Mouse (Mus musculus): Measurements from ENCODE around the gene E130114P18Rik. TPM values are rescaled to one million over a fixed set of nuclear protein-coding genes. Genes with fewer than 3 reads are reported as not detected.
A peak's percentile ranks its signal among the peaks of the same experiment; 100 is the strongest.

Gene E130114P18Rik
- polyA plus RNA-seq, 1 experiment from 2014 or later: 21.3 TPM

DNA sequence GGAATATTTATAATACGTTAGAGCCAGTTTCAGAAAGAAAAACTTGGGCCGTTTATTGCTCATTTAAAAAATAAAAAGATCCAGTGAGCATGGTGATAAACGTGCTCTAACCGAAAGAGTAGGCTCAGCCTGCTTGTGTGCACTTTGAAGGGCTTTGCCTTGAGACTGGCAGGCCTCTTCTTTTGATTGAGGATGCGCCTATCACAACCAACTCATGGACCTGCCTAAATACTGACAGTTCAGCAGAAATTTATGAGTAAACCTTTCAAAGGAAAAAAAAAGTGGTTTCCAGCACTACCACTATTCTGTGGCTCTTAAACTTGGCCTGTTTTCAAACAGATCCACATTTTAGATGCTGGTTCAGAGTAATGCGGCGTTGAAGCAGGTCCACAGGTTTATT, 2.1 kb upstream of the E130114P18Rik start:
- no peak overlapping the region for H3K27ac ChIP-seq
- WGBS: 28% methylated on average over 7 of the region's 7 CpGs
- H3K4me1 ChIP-seq: peaks cover 43% of the 10 kb centered on the region
- H3K9me3 ChIP-seq: peaks cover 11% of the 10 kb centered on the region
- peaks cover 23% of the 10 kb centered on the region for H3K36me3 ChIP-seq (replicated peaks)
- peaks cover 98% of the 10 kb centered on the region for H3K27me3 ChIP-seq (ENCODE audit: poor library complexity, severe bottlenecking)
- peak overlapping the region; percentile 81 for H3K4me3 ChIP-seq
- DNase-seq (ENCODE audit: extremely low spot score, low spot score): no peak

DNA sequence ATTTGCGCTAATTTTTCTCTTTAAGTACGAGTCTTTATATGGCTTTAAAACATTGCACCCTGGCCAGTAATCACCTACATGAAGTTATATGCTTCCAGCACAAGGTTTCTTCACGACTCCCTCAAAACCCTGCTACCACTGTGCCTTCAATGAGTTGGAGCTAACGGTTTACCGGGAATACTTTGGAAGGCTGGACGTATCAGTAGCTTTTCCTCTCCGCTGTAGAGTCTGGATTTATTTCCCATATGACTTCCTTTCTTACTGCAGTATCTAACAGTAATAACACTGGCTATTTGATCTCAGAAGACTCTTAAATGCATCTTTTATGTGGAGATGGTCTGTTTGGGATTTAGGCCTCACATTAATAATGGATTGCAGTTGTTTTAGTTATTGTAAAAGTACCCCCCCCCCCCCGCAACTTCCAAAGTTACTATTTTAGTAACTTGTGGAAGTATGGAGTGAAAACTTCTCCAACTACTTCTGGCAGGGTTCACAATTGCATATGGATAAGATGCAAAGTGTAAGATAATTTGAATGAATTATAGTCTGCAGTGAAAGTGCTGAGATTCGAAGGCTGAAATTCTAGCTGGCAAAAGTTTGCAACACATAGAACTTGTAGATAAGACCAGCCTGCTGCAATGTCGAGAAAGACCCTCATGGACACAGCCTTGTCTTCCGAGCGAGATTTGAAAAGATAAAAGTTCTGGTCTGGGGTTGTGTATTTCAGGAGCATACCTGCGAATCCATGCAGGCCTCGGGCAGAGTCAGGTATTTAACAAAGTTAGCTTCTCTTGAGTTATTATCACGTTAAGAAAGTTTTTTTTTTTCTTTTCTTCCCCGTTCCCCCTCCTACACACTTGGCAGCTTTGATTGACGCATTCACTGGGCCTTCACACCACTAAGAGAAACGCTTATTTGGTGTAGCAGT, 1.4 kb upstream of the E130114P18Rik start:
- peaks cover 11% of the 10 kb centered on the region for H3K9me3 ChIP-seq
- H3K27ac ChIP-seq: peak overlapping the region; percentile 95
- peak overlapping the region; percentile 81 for H3K4me3 ChIP-seq
- H3K4me1 ChIP-seq: peaks cover 51% of the 10 kb centered on the region
- DNase-seq (ENCODE audit: extremely low spot score, low spot score): no peak
- H3K27me3 ChIP-seq (ENCODE audit: poor library complexity, severe bottlenecking): peaks cover 98% of the 10 kb centered on the region
- H3K36me3 ChIP-seq (replicated peaks): peaks cover 19% of the 10 kb centered on the region
- WGBS: 5% methylated on average over 18 of the region's 18 CpGs

DNA sequence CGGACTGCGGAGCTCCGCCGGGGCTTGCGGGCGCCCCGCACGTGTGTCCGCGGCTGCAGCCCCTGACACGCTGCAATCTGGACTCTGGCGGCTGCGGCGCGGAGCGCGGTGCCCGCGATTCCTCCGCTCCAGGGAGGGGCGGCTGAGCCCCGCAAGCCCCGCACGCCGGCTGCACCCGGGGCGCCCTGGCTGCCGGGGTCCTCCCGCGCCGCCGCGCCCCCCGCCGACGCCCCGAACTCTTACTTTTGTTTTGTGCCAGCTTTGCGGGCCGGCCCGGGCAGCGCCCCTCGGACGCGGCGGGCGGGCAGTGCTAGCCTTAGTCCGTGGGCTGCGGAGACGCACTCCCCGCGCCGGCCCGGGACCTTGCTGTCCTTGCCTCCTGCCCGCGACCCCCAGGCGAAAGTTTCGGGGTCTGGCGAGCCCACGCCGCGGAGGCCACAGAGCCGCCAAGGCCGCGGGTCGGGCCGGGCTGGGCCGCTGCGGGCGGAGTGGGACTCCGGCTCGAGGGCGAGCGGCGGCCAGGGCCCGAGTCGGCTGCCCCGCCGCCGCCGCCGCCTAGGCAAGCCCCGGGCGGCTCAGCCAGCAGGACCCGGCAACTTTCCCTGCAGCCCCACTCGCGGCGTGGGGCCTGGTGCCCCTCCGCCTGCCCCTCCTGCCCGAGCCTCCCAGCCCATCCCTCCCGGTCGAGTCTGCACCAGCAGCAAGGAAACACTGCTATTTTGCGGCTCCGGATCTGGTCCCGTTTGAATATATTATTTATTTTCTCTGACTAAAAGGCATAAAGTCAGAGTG, 529 bp upstream of the E130114P18Rik start:
- DNase-seq (ENCODE audit: extremely low spot score, low spot score): peak; percentile 54
- Histone ChIP-seq H3K27ac (peak overlapping the region; percentile 95), H3K27me3 (ENCODE audit: poor library complexity, severe bottlenecking) (peaks cover 98% of the 10 kb centered on the region), H3K9me3 (peaks cover 9% of the 10 kb centered on the region), H3K36me3 (replicated peaks) (peaks cover 11% of the 10 kb centered on the region), H3K4me3 (peak overlapping the region; percentile 81), H3K4me1 (peaks cover 59% of the 10 kb centered on the region)
- WGBS: under 1% methylated on average over 91 of the region's 94 CpGs

DNA sequence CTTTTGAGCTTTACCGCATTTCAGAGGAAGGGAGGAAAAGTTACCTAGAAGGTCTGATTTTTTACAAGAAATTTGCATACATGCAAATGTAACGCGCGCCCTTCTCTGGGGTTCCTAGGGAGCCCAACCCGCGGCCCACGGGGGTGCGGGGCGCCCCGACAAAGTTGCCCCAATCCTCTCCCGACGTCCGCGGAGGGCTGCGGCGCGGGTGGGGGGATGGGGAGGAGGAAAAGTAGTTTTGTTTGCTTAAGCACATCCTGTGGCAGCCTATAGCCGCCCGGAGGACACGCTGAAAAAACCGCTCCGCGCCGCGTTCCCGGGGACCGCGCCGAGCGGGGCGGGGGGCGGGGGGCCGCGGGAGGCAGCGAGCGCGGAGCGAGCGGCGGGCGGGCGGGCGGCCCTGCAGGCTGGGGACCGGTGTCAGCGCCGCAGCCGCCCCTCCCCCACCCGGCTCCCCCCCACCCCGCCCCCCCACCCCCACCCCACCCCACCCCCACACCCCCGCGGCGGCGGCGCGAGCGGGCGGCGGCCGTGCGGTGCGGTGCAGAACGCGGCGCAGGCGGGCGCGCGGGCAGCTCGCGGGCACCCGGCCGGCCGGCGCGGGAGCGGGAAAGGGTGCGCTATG, 685 bp downstream of the E130114P18Rik start:
- Histone ChIP-seq H3K9me3 (no peaks in the 10 kb centered on the region), H3K4me3 (peak overlapping the region; percentile 81), H3K36me3 (replicated peaks) (no peaks in the 10 kb centered on the region), H3K4me1 (peaks cover 61% of the 10 kb centered on the region), H3K27ac (peak overlapping the region; percentile 95), H3K27me3 (ENCODE audit: poor library complexity, severe bottlenecking) (peaks cover 86% of the 10 kb centered on the region)
- WGBS: under 1% methylated on average over 58 of the region's 77 CpGs
- peak; percentile 53 for DNase-seq (ENCODE audit: extremely low spot score, low spot score)

DNA sequence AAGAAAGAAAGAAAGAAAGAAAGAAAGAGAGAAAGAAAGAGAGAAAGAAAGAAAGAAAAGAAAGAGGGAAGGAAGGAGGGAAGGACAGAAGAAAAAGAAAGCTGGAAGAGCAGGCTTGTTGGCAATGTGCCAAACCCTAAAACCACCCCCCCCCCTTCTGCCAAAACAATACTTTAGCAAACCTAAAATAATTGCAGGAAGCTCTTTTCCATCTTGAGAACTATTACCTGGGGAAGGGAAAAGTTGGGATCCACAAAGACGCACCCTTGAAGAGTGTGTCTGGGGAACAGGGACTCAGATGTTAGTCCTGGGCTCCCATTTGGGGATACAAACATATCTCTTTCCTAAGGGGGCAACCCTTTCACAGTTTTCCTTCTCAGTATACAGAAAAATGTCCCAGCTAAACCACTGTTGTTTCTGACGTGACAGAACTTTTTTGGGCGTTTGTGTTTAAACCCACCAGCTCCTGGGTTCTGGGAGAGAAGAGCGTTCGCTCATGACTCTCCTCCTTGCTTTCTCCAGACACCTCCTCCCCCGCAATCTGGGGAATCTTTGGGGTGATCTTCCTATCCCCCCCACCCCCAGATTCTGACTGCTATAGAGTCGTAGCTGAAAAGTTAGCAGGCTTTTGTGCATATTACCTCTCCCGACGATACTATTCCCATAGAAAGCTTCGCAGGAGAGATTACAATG, 1.3 kb downstream of the E130114P18Rik start:
- no peaks in the 10 kb centered on the region for H3K9me3 ChIP-seq
- H3K27ac ChIP-seq: peak overlapping the region; percentile 95
- H3K36me3 ChIP-seq (replicated peaks): no peaks in the 10 kb centered on the region
- H3K4me1 ChIP-seq: peaks cover 64% of the 10 kb centered on the region
- peaks cover 81% of the 10 kb centered on the region for H3K27me3 ChIP-seq (ENCODE audit: poor library complexity, severe bottlenecking)
- 0% methylated on average over 10 of the region's 10 CpGs for WGBS
- DNase-seq (ENCODE audit: extremely low spot score, low spot score): peak; percentile 37
- H3K4me3 ChIP-seq: peak overlapping the region; percentile 81

DNA sequence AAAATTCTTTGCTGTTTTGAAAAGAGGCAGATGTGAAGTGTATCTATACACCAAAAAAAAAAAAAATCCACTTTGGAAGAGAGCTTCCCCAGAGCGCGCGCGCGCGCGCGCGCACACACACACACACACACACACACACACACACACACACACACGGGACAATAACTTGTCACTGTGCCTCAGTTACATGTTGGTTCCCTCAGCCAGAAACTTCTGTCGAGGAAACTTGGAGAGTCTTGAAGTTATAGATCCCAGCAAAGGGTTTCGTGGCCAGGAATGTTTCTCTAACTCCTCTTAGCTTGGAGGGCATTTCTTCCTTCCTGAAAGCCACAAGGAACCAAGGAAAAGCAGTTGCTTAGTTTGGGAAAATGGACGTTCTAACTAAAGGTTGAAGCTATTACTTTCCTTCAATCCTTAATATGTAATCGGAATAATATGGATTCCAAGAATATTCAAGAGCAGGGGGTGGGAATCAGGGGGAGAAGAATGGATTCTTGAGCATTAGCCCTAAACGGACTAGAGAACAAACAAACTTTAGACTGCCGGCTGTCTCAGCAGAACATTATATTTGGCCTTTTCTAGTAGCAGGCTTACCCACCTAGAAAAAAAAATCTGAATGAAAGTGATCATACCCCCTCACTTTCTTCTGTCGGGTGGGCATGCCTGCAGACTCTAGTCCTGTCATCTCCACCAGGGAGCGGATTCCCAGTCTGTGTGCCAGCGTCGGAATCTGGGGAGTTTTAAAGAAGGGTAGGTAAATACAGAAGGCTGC, 2.2 kb downstream of the E130114P18Rik start:
- H3K36me3 ChIP-seq (replicated peaks): no peaks in the 10 kb centered on the region
- peak overlapping the region; percentile 81 for H3K4me3 ChIP-seq
- under 1% methylated on average over 20 of the region's 20 CpGs for WGBS
- peaks cover 72% of the 10 kb centered on the region for H3K27me3 ChIP-seq (ENCODE audit: poor library complexity, severe bottlenecking)
- no peaks in the 10 kb centered on the region for H3K9me3 ChIP-seq
- H3K27ac ChIP-seq: peak overlapping the region; percentile 95
- no peak for DNase-seq (ENCODE audit: extremely low spot score, low spot score)
- peaks cover 67% of the 10 kb centered on the region for H3K4me1 ChIP-seq

DNA sequence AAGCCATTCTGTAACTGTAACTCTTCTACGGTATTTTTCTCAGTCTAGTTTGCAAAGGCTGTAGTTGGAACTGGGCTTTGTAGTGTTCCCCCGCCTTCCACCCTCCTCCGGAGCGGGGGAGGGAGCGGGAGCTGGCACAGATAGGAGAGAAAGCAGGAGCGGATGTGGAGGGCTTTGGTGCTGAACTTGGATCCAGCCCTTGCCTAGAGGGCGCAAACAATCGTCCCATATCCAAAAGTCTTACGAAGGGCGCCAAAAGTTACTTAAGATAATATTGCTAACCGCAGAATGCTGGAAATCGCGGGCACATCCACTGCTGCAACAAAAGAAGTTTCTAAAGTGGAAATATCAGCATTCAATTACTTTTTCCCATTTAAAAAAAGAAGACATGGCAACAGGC, 2.8 kb downstream of the E130114P18Rik start:
- under 1% methylated on average over 13 of the region's 13 CpGs for WGBS
- peaks cover 72% of the 10 kb centered on the region for H3K27me3 ChIP-seq (ENCODE audit: poor library complexity, severe bottlenecking)

DNA sequence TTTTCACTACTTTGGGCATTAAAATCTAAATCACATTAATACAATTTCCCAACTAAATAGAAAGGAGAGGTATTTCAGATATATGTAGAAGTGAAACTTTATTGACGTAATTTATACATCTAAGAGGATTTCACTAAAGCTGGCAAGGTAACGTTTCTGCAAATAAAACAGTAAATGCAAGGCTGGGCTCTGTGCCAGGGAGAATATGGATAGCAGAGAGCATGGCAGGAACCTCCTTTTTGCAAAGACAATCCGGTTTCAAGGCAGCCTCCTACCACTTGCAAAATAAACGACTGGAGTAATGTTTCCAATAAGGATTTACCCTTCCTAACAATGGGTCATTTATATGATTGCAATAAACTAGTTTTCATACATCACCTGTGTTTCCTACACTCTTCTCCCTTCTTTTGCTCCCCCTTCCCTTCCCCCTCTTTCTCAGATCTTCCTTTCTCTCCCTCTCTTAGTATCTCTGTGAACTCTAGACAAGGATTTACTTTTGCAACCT, 3.4 kb downstream of the E130114P18Rik start:
- 13% methylated on average over 4 of the region's 4 CpGs for WGBS

More for the DNA sequence above, 2.8 kb downstream of the E130114P18Rik start:
- Histone ChIP-seq H3K4me3 (peak overlapping the region; percentile 81), H3K9me3 (no peaks in the 10 kb centered on the region), H3K4me1 (peaks cover 65% of the 10 kb centered on the region), H3K36me3 (replicated peaks) (no peaks in the 10 kb centered on the region), H3K27ac (peak overlapping the region; percentile 95)
- DNase-seq (ENCODE audit: extremely low spot score, low spot score): peak; percentile 63

DNA sequence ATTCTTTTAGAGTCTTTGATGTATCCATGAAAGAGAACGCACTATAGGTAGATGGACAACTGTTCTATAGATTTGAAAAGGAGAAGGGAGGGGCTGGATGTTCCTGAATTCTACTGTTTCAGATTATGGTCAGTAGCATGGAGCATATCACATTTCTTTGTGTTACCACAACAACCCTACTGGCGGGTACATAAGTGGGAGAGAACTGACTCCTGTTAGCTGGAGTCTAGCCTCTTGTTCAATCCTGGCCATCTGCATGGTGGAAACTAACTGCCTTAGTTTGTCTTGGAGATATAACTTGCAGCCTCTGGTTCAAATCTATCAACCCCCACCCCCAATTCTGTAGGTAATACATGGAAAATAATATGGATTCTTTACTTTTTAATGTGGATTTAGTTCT, 4.1 kb downstream of the E130114P18Rik start:
- peak; percentile 11 for DNase-seq (ENCODE audit: extremely low spot score, low spot score)
- Histone ChIP-seq H3K4me1 (peaks cover 59% of the 10 kb centered on the region), H3K27ac (peak overlapping the region; percentile 91; the same call in 1 of the 2 replicates), H3K27me3 (ENCODE audit: poor library complexity, severe bottlenecking) (peaks cover 64% of the 10 kb centered on the region), H3K36me3 (replicated peaks) (no peaks in the 10 kb centered on the region), H3K4me3 (peak overlapping the region; percentile 61), H3K9me3 (no peaks in the 10 kb centered on the region)
- 44% methylated on average over 2 of the region's 2 CpGs for WGBS

More for the DNA sequence above, 3.4 kb downstream of the E130114P18Rik start:
- Histone ChIP-seq H3K27ac (peak overlapping the region; percentile 95), H3K36me3 (replicated peaks) (no peaks in the 10 kb centered on the region), H3K9me3 (no peaks in the 10 kb centered on the region), H3K4me1 (peaks cover 60% of the 10 kb centered on the region), H3K27me3 (ENCODE audit: poor library complexity, severe bottlenecking) (peaks cover 71% of the 10 kb centered on the region), H3K4me3 (peak overlapping the region; percentile 81; the same call in 1 of the 2 replicates)
- no peak for DNase-seq (ENCODE audit: extremely low spot score, low spot score)

DNA sequence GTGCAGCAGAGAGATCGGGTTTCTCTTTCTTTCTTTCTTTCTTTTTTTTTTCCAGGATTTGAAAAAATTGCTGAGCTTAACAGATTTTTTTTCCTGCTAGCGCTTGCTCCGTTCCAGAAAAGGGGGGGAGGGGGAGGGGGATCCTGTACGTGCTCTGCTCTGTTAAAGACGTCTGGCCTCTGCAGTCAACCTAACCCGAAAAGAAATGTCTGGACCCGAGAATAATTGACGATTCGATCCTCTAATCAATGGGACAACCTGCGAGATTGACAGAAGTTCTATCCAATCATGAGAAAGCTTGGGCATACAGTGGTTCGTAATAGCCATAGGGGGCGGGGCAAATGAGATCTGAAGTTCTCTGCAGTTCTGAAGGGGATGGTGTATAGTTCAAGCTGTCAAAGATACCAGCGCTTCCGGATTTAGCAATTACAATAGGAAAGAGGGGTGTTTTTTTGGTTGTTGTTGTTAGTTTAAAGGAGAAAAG, 4.7 kb downstream of the E130114P18Rik start:
- H3K27me3 ChIP-seq (ENCODE audit: poor library complexity, severe bottlenecking): peaks cover 59% of the 10 kb centered on the region
- WGBS: under 1% methylated on average over 14 of the region's 14 CpGs
- peak overlapping the region; percentile 61 for H3K4me3 ChIP-seq
- peak overlapping the region; percentile 91 for H3K27ac ChIP-seq
- DNase-seq (ENCODE audit: extremely low spot score, low spot score): peak; percentile 77
- H3K9me3 ChIP-seq: no peaks in the 10 kb centered on the region
- H3K36me3 ChIP-seq (replicated peaks): no peaks in the 10 kb centered on the region
- peaks cover 53% of the 10 kb centered on the region for H3K4me1 ChIP-seq

DNA sequence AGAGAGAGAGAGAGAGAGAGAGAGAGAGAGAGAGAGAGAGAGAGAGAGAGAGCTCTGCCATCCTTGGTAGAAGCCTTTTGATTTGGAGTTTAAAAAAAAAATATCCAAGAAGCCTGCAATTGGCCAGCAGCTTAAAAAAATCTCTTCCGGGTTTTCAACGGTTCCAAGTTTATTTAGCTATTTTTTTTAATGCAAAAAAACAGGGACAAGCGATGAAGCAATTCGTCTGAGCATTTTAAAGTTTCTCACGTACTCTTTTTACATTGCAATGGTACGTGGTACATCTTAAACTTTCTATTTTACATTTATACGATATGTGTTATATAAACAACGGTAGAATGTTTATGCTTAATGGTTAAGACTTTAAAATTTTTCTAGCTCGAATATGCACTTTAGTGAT, 5.2 kb downstream of the E130114P18Rik start, which contains the start of gene Nfia:
Gene Nfia (plus strand): TSS at position 94 of the 400 bp plus-strand sequence.
- peak within 1 kb of the TSS; percentile 91 for H3K27ac ChIP-seq
- no peaks in the 10 kb centered on the region for H3K36me3 ChIP-seq (replicated peaks)
- peaks cover 59% of the 10 kb centered on the region for H3K27me3 ChIP-seq (ENCODE audit: poor library complexity, severe bottlenecking)
- peaks cover 48% of the 10 kb centered on the region for H3K4me1 ChIP-seq
- under 1% methylated on average over 9 of the region's 9 CpGs for WGBS
- H3K4me3 ChIP-seq: peak within 1 kb of the TSS; percentile 61
- no peak for DNase-seq (ENCODE audit: extremely low spot score, low spot score)
- H3K9me3 ChIP-seq: no peaks in the 10 kb centered on the region

Measured in forebrain, embryonic 10.5 days (tissue).